Comparison of ENCODE assay signal across 8 mouse cellular contexts in genomic region chr7:16991681-16992450, GRCm38 (mm10). TPM values are rescaled to one million over a fixed set of nuclear protein-coding genes. Genes with fewer than 3 reads are reported as not detected.
DNase-seq lines count a peak whose midpoint lies in the region; ATAC-seq and TF ChIP-seq lines count a peak whose summit lies in the region.

No protein-coding gene starts in this region.

- peak; percentile 23 for DNase-seq in thymus, postnatal 0 days (ENCODE audit: low spot score)
- no peak for DNase-seq in thymus, postnatal 10 days (ENCODE audit: low spot score in 2 of 2)
- no peak for DNase-seq in liver, postnatal 0 days
- peak; percentile 62 for DNase-seq in yolk sac, embryonic 10.5 days (ENCODE audit: low spot score)
- no peak for DNase-seq in layer of hippocampus, postnatal 25 days (ENCODE audit: extremely low spot score in 1 of 2, low spot score in 1 of 2)
- DNase-seq in spleen, postnatal 36 days (ENCODE audit: low spot score in 2 of 2) = no peak
- no peak for DNase-seq in layer of hippocampus, adult 9-10 months (ENCODE audit: low spot score)

- no peak for TF ChIP-seq CTCF in liver, postnatal 0 days (IDR thresholded peaks at IDR 0.05; ENCODE audit: low read depth)

- no peaks in the 10 kb centered on the region for H3K9me3 ChIP-seq in forebrain, embryonic 15.5 days
- H3K9me3 ChIP-seq in liver, postnatal 0 days (ENCODE audit: low read length) = no peaks in the 10 kb centered on the region

- H3K4me2 ChIP-seq in forebrain, embryonic 15.5 days (replicated peaks) = no peak overlapping the region
- no peak overlapping the region for H3K4me2 ChIP-seq in liver, postnatal 0 days (ENCODE audit: low read depth, low read length)

- H3K36me3 ChIP-seq in forebrain, embryonic 15.5 days = no peaks in the 10 kb centered on the region
- H3K36me3 ChIP-seq in liver, postnatal 0 days (replicated peaks; ENCODE audit: insufficient read depth, low read length) = no peaks in the 10 kb centered on the region

- H3K9ac ChIP-seq in forebrain, embryonic 15.5 days (replicated peaks) = no peak overlapping the region
- no peak overlapping the region for H3K9ac ChIP-seq in liver, postnatal 0 days (replicated peaks)

- WGBS in forebrain, embryonic 15.5 days = 48% methylated on average over 18 of the region's 18 CpGs
- 52% methylated on average over 18 of the region's 18 CpGs for WGBS in liver, postnatal 0 days (ENCODE audit: insufficient replicate concordance)

- no peak for TF ChIP-seq EP300 in liver, postnatal 0 days (IDR thresholded peaks at IDR 0.05; ENCODE audit: low read depth)

- no peaks in the 10 kb centered on the region for H3K27me3 ChIP-seq in forebrain, embryonic 15.5 days
- H3K27me3 ChIP-seq in liver, postnatal 0 days (ENCODE audit: insufficient read depth, low read length) = no peaks in the 10 kb centered on the region

- no peak overlapping the region for H3K4me3 ChIP-seq in forebrain, embryonic 15.5 days
- no peak overlapping the region for H3K4me3 ChIP-seq in liver, postnatal 0 days (ENCODE audit: low read depth, low read length)

- ATAC-seq in forebrain, embryonic 15.5 days (replicated peaks) = peak; percentile 51; the same call in 1 of the 2 replicates
- no peak; the same call in 1 of the 2 replicates for ATAC-seq in liver, postnatal 0 days

- peak overlapping the region; percentile 57 for H3K27ac ChIP-seq in forebrain, embryonic 15.5 days (replicated peaks)
- H3K27ac ChIP-seq in liver, postnatal 0 days (ENCODE audit: low read depth) = peak overlapping the region; percentile 13; the same call in 1 of the 2 replicates

- H3K4me1 ChIP-seq in forebrain, embryonic 15.5 days = peaks cover 53% of the 10 kb centered on the region
- peaks cover 28% of the 10 kb centered on the region for H3K4me1 ChIP-seq in liver, postnatal 0 days (ENCODE audit: insufficient read depth)

RNA-seq across cellular contexts. Expression of gene Ccdc8, which starts 0.6 kb away (rescaled TPM):
- polyA plus RNA-seq in thymus, postnatal 0 days (2015; fragmentation: Nextera tagmentation; extraction: Ambion mirVana) = 3.7 and 4.7 TPM in 2 replicates
- polyA plus RNA-seq in forebrain, embryonic 15.5 days (2015; fragmentation: Nextera tagmentation; extraction: Ambion mirVana) = 6.8 and 7.0 TPM in 2 replicates
- 1.1 and 1.3 TPM in 2 replicates for polyA plus RNA-seq in liver, postnatal 0 days (2015; fragmentation: Nextera tagmentation; extraction: Ambion mirVana)
- 1 to 10 TPM; 2.2 to 2.5 TPM for total RNA-seq in layer of hippocampus, postnatal 25 days (2021)

RNA-seq across cellular contexts. Expression of gene Gm42372, which starts 9.0 kb away (rescaled TPM):
- polyA plus RNA-seq in thymus, postnatal 0 days (2015; fragmentation: Nextera tagmentation; extraction: Ambion mirVana) = 0.33 and 0.49 TPM in 2 replicates
- 3.7 and 4.3 TPM in 2 replicates for polyA plus RNA-seq in forebrain, embryonic 15.5 days (2015; fragmentation: Nextera tagmentation; extraction: Ambion mirVana)
- not detected in 2 replicates for polyA plus RNA-seq in liver, postnatal 0 days (2015; fragmentation: Nextera tagmentation; extraction: Ambion mirVana)
- total RNA-seq in layer of hippocampus, postnatal 25 days (2021) = 10 to 100 TPM; 52.6 to 53.6 TPM

RNA-seq across cellular contexts. Expression of gene Pnmal1, which starts 32.4 kb away (rescaled TPM):
- polyA plus RNA-seq in thymus, postnatal 0 days (2015; fragmentation: Nextera tagmentation; extraction: Ambion mirVana) = 0.04 TPM in 2 replicates
- polyA plus RNA-seq in forebrain, embryonic 15.5 days (2015; fragmentation: Nextera tagmentation; extraction: Ambion mirVana) = 47.9 and 53.1 TPM in 2 replicates
- 0.02 and 0.04 TPM in 2 replicates for polyA plus RNA-seq in liver, postnatal 0 days (2015; fragmentation: Nextera tagmentation; extraction: Ambion mirVana)
- 100 to 1,000 TPM; 104 to 117 TPM for total RNA-seq in layer of hippocampus, postnatal 25 days (2021)

RNA-seq across cellular contexts. Expression of gene Ppp5c, which starts 35.9 kb away (rescaled TPM):
- polyA plus RNA-seq in thymus, postnatal 0 days (2015; fragmentation: Nextera tagmentation; extraction: Ambion mirVana) = 120 TPM in 2 replicates
- 103 and 111 TPM in 2 replicates for polyA plus RNA-seq in forebrain, embryonic 15.5 days (2015; fragmentation: Nextera tagmentation; extraction: Ambion mirVana)
- 26.9 and 32.1 TPM in 2 replicates for polyA plus RNA-seq in liver, postnatal 0 days (2015; fragmentation: Nextera tagmentation; extraction: Ambion mirVana)
- 100 to 1,000 TPM; 150 to 153 TPM for total RNA-seq in layer of hippocampus, postnatal 25 days (2021)

RNA-seq across cellular contexts. Expression of gene Pnmal2, which starts 47.4 kb away (rescaled TPM):
- polyA plus RNA-seq in thymus, postnatal 0 days (2015; fragmentation: Nextera tagmentation; extraction: Ambion mirVana) = 5.1 and 6.4 TPM in 2 replicates
- 87.4 and 102 TPM in 2 replicates for polyA plus RNA-seq in forebrain, embryonic 15.5 days (2015; fragmentation: Nextera tagmentation; extraction: Ambion mirVana)
- 0.06 and 0.09 TPM in 2 replicates for polyA plus RNA-seq in liver, postnatal 0 days (2015; fragmentation: Nextera tagmentation; extraction: Ambion mirVana)
- total RNA-seq in layer of hippocampus, postnatal 25 days (2021) = 100 to 1,000 TPM; 320 to 337 TPM

Comparison
In these comparisons a context has a peak if more than half of its experiments do, and no peak if none do; other contexts are left out.
1. DNase-seq: peak in thymus, postnatal 0 days (single experiment) and yolk sac, embryonic 10.5 days (single experiment); none in thymus, postnatal 10 days (0 of 2), liver, postnatal 0 days (single experiment), layer of hippocampus, postnatal 25 days (0 of 2), spleen, postnatal 36 days (0 of 2) and layer of hippocampus, adult 9-10 months (single experiment).
2. RNA of gene Pnmal1, which starts 32.4 kb away (polyA plus RNA-seq): 47.9 to 53.1 TPM in forebrain, embryonic 15.5 days; 0.04 TPM in thymus, postnatal 0 days and 0.02 to 0.04 TPM in liver, postnatal 0 days; every median in the first group is over 10 times any median in the second.